Mouse (Mus musculus): ENCODE data around the gene Il2rb. TPM values are rescaled to one million over a fixed set of nuclear protein-coding genes. Genes with fewer than 3 reads are reported as not detected.

Il2rb gene
- total RNA-seq (2015; ENCODE audit: low replicate concordance) (0.42 and 9.0 TPM in 2 replicates), total RNA-seq (2017; ENCODE audit: low replicate concordance) (0.28 and 1.0 TPM in 2 replicates)

DNA sequence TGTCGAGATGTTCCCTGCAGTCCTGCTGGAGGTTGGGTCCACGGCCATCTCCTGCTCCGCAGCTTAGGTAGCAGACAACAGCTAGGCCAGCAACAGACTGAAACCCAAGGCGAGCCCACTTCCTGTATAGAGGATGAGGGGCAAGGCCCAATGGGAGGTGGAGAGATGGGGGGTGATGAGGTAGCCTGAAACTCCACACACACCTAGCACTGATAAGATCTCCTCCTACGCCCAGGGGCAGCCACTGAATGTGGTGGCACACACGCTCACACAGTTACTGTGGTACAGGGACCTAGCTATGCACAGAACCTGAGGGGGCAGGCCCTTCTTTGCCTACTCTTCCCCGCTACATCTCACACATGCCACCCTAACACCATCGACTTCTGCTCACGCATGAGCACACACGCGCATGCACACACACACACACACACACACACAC is at the start of gene Il2rb:
Gene Il2rb, minus strand, starts transcription at position 304 of the 439 bp plus-strand sequence.
- ATAC-seq (replicated peaks; ENCODE audit: low FRiP score, poor library complexity, severe bottlenecking), result no peak

DNA sequence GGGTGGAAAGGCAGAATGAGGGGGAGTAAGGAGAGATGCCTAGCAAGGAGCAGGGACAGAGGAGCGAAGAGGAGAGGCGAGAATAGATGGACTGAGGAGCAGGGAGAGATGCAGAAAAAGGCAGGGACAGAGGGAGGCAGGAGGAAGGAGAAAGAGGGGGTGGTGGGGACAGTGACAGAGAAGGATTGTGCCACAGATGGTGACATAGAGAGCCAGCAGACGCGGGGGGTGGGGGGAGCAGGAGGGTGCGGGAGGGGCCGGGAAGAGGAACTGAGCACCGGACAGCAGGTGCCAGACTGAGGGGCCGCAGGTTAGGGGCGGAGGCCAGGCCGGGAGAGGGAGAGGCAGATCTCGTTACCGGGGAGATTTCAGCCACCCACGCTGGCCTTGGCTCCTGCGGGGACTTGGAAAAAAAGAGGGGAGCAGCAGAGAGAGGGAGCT is 49.5 kb upstream of the Il2rb start, which contains the start of gene Sstr3:
Gene Sstr3, minus strand, starts transcription at position 125 of the 441 bp plus-strand sequence.
- ATAC-seq (replicated peaks; ENCODE audit: low FRiP score, poor library complexity, severe bottlenecking), result no peak

- no peak for ATAC-seq (replicated peaks; ENCODE audit: low FRiP score, poor library complexity, severe bottlenecking)
Observed at GRCm38 (mm10) chr15:78544041-78544440, 49.0 kb upstream of the Il2rb start.

DNA sequence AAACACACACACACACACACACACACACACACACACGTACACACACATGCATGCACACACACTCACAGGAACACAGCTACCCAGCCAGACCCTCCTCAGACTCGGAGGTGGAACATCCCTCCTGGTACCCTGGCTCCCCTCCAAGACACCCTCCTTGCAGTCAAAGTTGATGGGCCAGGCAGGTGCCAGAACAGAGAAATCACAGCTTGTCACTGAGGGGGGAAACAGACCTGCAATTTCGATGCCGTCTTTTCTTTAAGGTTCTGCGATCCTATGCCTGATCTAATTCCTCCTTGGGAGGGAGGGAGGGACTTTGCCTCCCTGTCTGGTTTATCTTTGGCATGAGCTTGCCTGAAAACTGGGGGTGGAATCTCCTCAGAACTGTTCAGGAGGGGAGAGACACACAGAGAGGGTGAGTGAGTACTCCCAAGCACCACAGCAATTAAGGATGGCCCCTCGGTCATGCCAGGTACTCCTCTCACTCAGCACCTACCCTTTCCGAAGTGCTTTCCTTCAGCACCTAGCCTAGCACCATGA is 47.8 kb upstream of the Il2rb start:
- no peak for ATAC-seq (replicated peaks; ENCODE audit: low FRiP score, poor library complexity, severe bottlenecking)

DNA sequence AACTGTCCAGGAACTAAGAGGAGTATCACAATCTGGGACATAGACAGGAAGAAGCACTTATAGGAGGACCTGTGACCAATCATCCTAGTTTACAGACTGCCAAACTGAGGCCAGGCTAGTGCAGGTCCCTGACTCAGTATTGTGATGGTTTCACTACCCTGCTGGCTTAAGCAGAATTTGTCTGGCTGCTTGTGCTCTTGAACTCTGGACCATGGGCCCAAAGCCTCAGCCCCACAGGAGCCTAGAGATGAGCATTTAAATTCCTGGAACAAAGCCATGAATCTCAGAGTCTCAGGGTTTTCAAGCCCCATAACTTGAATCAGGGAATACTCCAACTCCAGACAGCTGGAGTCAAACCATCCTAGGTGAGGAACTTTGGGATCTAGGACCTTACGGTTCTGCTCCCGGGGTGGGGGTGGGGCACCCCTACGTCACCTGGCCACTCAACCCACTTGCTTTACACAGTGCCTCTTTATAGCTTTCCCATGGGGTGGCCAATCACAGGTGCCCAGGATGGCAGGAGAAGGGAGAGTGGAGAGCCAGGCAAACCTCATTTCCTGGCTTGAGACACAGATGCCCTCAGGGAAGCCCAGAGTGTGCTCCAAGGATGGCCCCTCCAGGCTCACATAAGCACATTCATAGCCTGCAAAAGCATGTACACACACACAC is 47.2 kb upstream of the Il2rb start:
- no peak for ATAC-seq (replicated peaks; ENCODE audit: low FRiP score, poor library complexity, severe bottlenecking)

DNA sequence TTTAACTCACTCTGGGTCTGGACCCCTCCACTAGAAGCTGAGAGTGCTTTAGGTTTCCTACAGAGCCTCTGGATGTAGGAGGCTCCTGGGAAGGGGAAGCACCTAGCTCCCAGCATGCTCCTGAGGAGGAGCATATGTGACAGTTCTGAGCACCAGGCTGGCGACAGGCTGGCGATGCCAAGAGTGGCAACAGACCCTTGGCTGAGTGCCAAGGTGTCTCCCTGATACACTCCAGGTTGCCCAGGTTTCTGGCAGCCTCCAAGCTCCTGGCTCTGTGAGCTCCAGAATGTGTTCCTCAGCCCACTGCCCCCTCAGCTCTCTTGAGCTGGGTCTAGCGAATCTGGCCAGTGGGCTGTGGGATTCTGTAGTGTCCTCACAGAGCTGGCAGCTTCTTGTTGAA is 46.5 kb upstream of the Il2rb start:
- ATAC-seq (replicated peaks; ENCODE audit: low FRiP score, poor library complexity, severe bottlenecking), result no peak

DNA sequence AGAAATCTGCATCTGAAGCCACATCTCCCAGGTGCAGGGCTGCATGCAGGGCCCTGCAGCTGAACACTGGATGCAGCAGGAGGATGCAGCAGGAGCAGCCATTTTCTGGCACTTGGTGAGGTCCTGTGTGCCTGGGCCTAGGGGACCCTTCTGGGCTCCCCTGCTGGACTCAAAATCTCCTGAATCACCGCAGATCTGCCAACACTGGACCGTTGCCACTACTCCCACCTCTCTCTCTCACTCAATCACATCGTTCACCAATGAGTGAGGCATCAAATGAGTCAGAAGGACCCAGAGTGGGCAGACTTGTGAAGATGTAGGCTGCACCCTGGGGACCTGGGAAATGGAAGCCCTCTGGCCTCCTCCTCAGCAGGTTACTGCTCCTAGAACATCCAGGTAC is 46.0 kb upstream of the Il2rb start:
- ATAC-seq (replicated peaks; ENCODE audit: low FRiP score, poor library complexity, severe bottlenecking), result no peak

DNA sequence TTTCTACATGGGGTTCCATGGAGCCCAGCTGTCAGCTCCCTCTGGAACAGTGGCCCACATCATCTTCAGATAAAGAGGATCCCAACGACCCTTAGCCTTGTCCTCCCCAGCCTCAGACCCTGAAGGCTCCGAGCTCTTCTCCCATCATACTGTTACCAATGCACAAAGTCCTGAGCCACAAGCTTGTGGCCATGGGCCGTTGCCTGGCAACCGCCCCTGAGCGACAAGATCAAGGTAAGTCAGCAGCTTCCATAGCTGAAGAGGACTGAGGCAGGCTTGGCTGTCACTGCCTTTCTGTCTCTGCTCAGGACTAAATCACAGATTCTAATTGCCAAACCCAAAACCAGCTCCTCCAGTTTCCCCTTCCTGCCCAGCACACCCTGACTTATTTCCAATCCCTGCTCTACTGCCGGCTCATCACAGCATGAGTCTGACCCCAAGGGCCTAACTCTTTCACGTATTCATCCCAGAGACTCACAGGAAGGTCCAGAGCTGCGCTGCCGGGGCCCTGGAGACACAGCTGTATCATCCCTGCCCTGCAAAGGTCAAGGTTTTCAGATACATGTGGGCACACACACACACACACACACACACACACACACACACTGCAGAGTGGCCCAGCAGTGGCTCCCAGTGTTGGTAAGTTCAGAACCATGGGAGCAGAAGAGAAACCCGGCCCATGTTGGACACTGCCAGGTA is 40.8 kb upstream of the Il2rb start:
- ATAC-seq (replicated peaks; ENCODE audit: low FRiP score, poor library complexity, severe bottlenecking), result no peak

GRCm38 (mm10) chr15:78533346-78533835 is 38.3 kb upstream of the Il2rb start:
- no peak for ATAC-seq (replicated peaks; ENCODE audit: low FRiP score, poor library complexity, severe bottlenecking)

DNA sequence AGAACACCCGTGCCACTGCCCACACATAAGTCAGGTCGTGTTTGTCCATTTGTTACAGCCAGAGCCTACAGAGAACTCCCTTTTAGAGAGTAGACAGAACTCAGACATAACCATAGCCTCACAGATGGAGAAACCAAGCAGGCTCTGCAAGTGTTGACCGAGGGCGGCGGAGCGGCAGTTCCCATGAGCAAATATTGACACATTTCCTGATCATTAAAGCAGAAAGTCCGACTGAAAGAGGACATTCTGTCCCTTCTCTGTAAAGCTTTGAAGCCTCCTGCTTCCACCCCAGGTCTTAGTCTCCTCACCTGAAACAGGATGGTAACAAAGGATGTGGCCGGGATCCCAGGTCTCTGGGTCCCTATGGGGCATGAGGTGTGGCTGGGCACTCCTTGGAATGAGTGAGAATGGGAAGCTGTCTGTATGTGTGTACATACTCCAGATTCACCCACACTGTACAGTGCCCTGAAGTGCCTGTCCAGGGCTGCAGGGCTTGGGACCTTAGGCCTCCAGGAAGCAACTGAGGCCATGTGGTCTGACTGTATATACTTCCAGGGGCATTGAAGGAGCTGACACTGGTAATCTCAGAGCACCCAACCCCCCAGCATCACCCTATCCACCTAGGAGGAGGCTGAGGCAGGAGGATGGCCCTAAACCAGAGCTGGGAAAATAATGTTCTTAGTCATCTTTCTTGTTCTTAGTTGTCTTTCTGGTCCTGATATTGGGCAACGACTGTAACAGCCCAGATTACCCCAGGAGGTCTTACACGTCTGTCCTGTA is 37.7 kb upstream of the Il2rb start:
- ATAC-seq (replicated peaks; ENCODE audit: low FRiP score, poor library complexity, severe bottlenecking), result 0 out of 2 replicates have a peak, but pooled peaks have one; percentile 10

GRCm38 (mm10) chr15:78531901-78532469 is 36.9 kb upstream of the Il2rb start:
- peak; percentile 74 for ATAC-seq (replicated peaks; ENCODE audit: low FRiP score, poor library complexity, severe bottlenecking)

GRCm38 (mm10) chr15:78531451-78531720 is 36.3 kb upstream of the Il2rb start:
- no peak for ATAC-seq (replicated peaks; ENCODE audit: low FRiP score, poor library complexity, severe bottlenecking)

DNA sequence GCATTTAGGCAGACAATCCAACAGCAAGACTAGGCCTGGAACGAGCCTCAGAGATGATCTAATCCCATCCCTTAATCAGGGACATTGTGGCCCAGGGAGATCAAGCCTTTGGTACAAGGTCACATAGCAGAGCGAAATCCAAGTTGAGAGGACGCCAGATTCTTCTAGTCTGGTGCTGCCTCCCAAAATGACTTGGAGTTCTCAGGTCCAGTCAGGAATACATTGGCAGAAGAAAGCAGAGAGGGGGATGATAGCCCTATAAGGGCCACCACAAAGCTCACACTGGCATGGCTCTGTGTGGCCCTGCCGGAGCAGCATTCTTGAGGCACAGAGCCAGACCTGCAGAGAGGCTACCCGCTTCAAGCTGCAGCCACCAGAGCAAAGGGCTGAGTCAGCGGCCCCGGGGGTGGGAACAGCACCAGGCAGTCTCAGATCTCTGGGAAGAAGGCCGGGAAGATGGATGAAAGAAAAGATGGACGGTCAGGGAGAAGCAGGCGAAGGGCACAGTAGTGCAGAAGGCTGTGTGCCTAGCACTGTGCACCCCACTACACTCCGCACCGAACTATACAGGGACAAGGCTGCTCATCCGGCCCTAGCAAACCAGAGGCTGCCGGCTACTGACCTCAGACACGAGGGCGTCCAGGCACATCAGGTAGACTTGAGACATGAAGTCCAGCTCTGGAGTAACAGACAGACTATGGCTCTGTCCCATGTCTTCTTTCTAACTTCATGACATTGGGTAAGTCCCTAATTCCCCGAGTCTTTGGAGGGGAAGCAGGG is 35.8 kb upstream of the Il2rb start, which contains the start of gene C1qtnf6:
Gene C1qtnf6, minus strand, starts transcription at position 746 of the 780 bp plus-strand sequence.
- ATAC-seq (replicated peaks; ENCODE audit: low FRiP score, poor library complexity, severe bottlenecking), result no peak

DNA sequence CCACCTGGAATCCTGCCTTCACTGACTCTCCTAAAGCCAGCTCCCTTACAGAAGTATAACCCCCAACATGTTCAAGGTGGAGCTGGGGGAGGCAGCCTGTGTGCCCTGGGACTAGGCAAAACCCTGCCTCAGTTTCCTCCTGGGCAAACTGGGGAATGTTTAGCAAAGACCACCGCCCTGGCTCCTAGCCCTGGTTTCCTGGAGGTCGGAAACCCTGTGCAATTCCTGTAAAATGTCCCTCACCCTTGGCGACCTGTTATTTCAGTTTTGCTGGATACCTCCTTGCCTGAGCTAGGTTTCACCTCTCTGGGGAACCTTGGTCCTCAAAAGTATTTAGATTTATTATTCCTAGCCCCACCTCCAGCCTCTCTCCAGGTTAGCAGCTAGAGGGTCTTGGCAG is 35.1 kb upstream of the Il2rb start:
- no peak for ATAC-seq (replicated peaks; ENCODE audit: low FRiP score, poor library complexity, severe bottlenecking)

- no peak for ATAC-seq (replicated peaks; ENCODE audit: low FRiP score, poor library complexity, severe bottlenecking)
Observed at GRCm38 (mm10) chr15:78529428-78529990, 34.4 kb upstream of the Il2rb start.

- no peak for ATAC-seq (replicated peaks; ENCODE audit: low FRiP score, poor library complexity, severe bottlenecking)
Observed at GRCm38 (mm10) chr15:78528726-78529411, 33.8 kb upstream of the Il2rb start.

GRCm38 (mm10) chr15:78527973-78528372 is 32.9 kb upstream of the Il2rb start:
- no peak for ATAC-seq (replicated peaks; ENCODE audit: low FRiP score, poor library complexity, severe bottlenecking)

DNA sequence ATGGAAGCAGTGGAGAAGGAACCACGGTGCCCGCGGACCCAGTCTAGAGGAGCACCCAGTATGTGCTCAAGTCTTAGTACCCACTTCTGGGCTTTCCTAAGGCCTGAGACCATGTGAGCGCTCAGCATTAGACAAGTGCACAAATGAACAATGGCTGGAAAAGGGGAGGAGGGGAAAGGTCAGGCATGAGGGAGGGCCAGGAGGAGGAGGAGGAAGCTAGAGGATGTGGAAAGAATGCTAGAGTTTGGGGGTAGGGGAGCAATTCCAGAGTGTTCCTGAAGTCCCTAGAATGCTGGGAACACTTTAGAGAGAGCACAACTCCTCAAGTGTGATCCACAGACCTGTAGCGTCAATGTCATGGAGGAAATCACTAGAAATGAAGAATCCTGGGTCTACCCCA is 29.1 kb upstream of the Il2rb start:
- no peak for ATAC-seq (replicated peaks; ENCODE audit: low FRiP score, poor library complexity, severe bottlenecking)

All from erythroblast, adult 5-6 weeks (primary cell).